Mouse (Mus musculus) skeletal muscle tissue, adult 2 months (tissue): ENCODE measurements around the gene Rptn.
"Not testable (repeated sequence)": the region's sequence is repeated elsewhere in the genome, so short reads cannot be mapped to it uniquely, and the experiment has no call there.

Source experiments
- DNase-seq: peaks from one replicate; pipeline ENCODE4 v3.0.0-alpha.2; 2012; ENCODE audit warnings: low read depth, low spot score

The Rptn gene

DNA sequence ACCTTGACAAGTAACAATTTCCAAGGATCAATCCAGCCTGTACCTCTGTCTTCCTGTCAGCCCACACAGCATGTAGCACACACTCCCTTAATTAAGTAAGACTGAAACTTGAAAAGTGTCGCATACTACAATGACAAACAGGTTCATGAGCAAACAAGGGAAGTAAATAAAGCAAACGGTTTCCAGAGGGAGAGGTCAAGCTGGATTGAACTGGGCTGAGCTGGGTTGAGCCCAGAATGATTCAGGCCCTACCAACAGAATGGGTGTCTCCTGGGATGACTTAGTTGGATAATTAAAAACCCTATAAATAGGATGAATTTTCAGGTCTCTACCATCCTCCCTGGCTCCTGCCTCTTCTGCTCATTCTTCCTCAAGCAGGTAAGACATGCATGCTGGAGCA is at the start of gene Rptn:
Gene Rptn (plus strand): TSS at position 334 of the 400 bp plus-strand sequence.
- DNase-seq = no peak

DNA sequence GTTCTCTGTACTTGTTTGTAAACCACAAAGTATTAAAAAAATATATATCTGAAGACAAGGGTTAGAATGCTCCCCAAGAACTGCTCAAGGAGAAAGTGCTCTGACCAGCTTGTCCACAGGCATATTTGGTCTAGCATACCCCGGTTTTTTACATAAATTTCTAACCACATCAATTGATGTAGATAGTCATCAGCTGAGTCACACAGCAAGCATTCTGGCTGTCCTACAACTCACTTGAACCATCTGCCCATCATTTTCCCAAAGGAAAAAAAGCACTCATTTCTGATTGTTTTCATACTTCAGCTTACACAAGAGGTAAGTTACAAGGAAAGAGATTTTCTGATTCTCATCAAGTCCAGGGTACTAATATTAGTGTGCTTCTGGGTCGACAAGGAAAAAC is 46.6 kb upstream of the Rptn start:
- peak; percentile 22 for DNase-seq

GRCm38 (mm10) chr3:93360045-93360444 is 33.5 kb upstream of the Rptn start:
- peak; percentile 7 for DNase-seq

DNA sequence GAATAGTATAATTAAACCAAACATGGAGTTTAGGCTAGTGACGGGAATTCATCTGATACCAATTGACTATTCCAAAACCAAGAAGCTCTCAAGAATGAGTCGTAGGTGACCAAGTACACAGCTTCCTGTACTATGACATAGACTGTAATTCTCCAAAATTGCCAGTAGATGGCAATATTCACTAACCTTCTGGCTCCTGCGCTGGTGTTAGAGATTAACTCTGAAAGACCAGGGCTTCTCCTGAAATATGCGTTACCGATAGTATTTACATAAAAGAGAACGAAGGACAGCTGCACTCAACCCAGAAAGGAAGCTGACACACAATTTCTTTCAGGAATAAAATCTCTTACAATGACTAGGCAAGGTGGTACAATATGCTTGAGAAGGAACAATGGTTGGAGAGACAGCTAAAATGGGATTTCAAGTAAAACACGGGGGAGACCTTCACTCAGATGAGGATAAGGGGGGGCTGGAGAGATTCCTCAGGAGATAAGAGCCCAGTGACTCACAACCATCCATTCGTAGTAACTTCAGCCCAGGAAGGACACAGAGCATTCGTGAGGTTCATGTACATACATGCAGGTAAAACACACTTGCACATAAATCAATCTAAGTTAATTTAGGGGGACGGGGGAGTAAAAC is 31.4 kb upstream of the Rptn start:
- peak; percentile 13 for DNase-seq

GRCm38 (mm10) chr3:93366966-93367575 is 26.4 kb upstream of the Rptn start:
- no peak for DNase-seq

DNA sequence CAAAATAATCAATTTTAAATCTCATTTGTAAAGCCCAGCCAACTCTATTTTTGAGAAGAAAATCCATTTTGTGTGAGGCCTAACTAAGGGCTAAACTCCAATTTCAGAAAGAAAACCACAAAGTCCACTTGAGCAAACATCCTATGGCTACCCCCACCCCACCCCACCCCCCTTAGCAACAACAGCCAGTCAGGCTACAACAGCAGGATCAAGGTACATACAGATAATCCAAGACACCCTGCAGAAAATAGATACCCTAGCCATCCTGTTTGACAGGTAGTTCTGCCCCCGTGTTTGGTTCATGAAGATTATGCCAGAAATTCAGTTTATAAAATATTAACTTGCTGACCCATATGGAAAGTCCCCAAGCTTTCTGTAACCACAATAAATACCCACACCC is 25.3 kb upstream of the Rptn start:
- DNase-seq = no peak

DNA sequence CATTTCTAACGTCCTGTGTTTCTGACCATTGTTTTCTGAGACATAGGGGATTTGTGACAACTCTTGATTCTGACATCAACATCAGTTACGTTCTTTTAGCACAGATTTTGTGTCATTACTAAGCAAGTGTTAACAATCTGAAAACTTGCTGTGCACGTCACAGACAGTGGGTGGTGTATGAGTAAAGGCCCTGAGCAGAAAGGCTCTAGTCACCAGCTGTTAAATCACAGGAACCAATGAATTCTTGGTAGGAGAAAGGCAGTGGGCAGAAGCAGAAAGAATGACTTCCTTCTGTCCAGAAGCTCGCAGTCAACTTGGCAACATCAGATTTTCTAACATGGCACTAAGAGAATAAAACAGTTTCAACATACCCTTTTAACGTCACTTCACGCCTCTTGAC is 20.1 kb upstream of the Rptn start:
- DNase-seq = no peak

GRCm38 (mm10) chr3:93375196-93375595 is 18.3 kb upstream of the Rptn start:
- no peak for DNase-seq

- DNase-seq = no peak
These were observed 17.9 kb upstream of the Rptn start for GRCm38 (mm10) chr3:93375601-93376000.

DNA sequence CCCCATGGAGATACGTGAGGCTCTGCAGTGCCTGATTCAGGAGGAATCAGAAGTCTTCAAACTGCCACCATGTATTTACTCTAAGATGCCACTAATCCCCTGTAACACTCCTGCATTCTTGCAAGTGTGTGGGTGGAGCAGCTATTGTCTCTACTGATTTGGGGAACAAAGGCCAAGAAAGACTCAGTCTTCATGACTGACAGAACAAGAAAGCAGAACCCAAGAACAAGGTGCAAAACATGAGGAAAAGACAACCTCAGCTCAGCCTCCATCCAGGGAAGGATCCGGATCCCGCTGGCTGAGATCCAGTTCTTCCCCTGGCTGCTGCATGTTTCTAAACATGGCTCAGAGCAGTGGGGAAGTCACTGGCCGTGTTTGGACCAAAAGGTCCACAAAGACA is 15.4 kb upstream of the Rptn start:
- DNase-seq = no peak

GRCm38 (mm10) chr3:93403936-93404335 is 10.4 kb downstream of the Rptn start:
- DNase-seq = no peak

GRCm38 (mm10) chr3:93406992-93407391 is 13.5 kb downstream of the Rptn start:
- no peak for DNase-seq

GRCm38 (mm10) chr3:93411905-93412304 is 18.4 kb downstream of the Rptn start:
- DNase-seq = no peak

DNA sequence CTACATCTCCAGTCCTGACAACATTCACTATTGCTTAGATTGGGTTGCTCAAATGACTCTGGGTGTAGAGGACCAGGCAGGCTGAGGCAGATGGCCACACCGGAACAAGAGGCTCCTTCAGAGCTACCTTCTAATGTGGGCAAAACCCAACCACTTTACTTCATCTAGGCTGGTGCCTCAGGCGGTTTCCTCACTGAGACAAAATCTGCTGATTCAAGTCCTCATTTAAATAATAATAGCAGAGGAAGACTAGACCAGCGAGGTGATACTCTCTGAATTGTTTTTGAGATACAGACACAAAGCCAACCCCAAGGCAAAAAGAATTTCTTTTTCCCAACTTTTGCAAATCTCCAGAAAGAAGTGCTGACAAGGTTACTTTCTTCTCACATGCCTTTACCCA is 38.2 kb downstream of the Rptn start:
- DNase-seq = no peak

GRCm38 (mm10) chr3:93442030-93442429 is 48.5 kb downstream of the Rptn start, which contains the start of gene Tchh:
Gene Tchh, plus strand, starts transcription at chr3:93442330.
- no peak for DNase-seq

GRCm38 (mm10) chr3:93443501-93444101 is 50.1 kb downstream of the Rptn start:
- no peak for DNase-seq

- DNase-seq = peak; percentile 39
These were observed 51.1 kb downstream of the Rptn start for GRCm38 (mm10) chr3:93444343-93445164.

GRCm38 (mm10) chr3:93445165-93445705 is 51.7 kb downstream of the Rptn start:
- DNase-seq = no peak

DNA sequence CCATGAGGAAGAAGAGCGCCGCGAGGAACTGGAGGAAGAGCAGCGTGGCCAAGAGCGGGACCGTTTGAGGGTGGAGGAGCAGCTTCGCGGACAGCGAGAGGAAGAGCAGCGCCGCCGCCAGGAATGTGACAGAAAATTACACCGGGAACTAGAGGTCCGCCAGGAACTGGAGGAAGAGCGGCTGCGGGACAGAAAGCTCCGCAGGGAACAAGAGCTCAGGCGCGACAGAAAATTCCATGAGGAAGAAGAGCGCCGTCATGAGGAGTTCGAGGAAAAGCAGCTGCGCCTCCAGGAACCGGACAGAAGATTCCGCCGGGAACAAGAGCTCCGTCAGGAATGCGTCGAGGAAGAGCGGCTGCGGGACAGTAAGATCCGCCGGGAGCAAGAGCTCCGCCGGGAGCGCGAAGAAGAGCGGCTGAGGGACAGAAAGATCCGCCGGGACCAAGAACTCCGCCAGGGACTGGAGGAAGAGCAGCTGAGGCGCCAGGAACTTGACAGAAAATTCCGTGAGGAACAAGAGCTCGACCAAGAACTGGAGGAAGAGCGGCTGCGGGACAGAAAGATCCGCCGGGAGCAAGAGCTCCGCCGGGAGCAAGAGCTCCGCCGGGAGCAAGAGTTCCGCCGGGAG is 52.7 kb downstream of the Rptn start:
- no peak for DNase-seq

- DNase-seq = not testable (repeated sequence)
These were observed 53.2 kb downstream of the Rptn start for GRCm38 (mm10) chr3:93446756-93447137.

GRCm38 (mm10) chr3:93447138-93447841 is 53.8 kb downstream of the Rptn start:
- no peak for DNase-seq
